Mouse (Mus musculus) common myeloid progenitor, adult 5-6 weeks (primary cell): ENCODE results near the gene Vmn1r223. TPM values are rescaled to one million over a fixed set of nuclear protein-coding genes. Genes with fewer than 3 reads are reported as not detected.

Experiments used
- total RNA-seq: library from RNA; stranded (forward); fragments of 200-1000, 187-1606 nt; gene quantifications from 2 replicates; pipeline ENCODE4 v1.2.3, GENCODE M21; 2017

Vmn1r223 gene
- total RNA-seq, 1 experiment from 2014 or later = not detected

Other genes with a start within 250 kb of the Vmn1r223 start
- gene Vmn1r213, start 239.5 kb upstream of the Vmn1r223 start, total RNA-seq = not detected in 2 replicates
- gene Vmn1r214, start 216.7 kb upstream of the Vmn1r223 start, total RNA-seq = not detected in 2 replicates
- not detected in 2 replicates for gene Vmn1r215, start 179.1 kb upstream of the Vmn1r223 start, total RNA-seq
- gene Vmn1r217, start 128.9 kb upstream of the Vmn1r223 start, total RNA-seq = not detected in 2 replicates
- not detected in 2 replicates for gene Vmn1r218, start 114.0 kb upstream of the Vmn1r223 start, total RNA-seq
- not detected in 2 replicates for gene Vmn1r219, start 87.8 kb upstream of the Vmn1r223 start, total RNA-seq
- not detected in 2 replicates for gene Vmn1r220, start 59.2 kb upstream of the Vmn1r223 start, total RNA-seq
- gene Vmn1r221, start 33.0 kb upstream of the Vmn1r223 start, total RNA-seq = not detected in 2 replicates
- not detected in 2 replicates for gene Vmn1r222, start 11.2 kb upstream of the Vmn1r223 start, total RNA-seq
- 42.1 and 57.3 TPM in 2 replicates for gene Zfp322a, start 122.1 kb downstream of the Vmn1r223 start, total RNA-seq
- gene Abt1, start 176.7 kb downstream of the Vmn1r223 start, total RNA-seq = 14.7 and 15.6 TPM in 2 replicates
- gene Btn1a1, start 218.8 kb downstream of the Vmn1r223 start, total RNA-seq = not detected in 2 replicates
- not detected in 2 replicates for gene Btn2a2, start 241.7 kb downstream of the Vmn1r223 start, total RNA-seq